In the genomic region with DNA sequence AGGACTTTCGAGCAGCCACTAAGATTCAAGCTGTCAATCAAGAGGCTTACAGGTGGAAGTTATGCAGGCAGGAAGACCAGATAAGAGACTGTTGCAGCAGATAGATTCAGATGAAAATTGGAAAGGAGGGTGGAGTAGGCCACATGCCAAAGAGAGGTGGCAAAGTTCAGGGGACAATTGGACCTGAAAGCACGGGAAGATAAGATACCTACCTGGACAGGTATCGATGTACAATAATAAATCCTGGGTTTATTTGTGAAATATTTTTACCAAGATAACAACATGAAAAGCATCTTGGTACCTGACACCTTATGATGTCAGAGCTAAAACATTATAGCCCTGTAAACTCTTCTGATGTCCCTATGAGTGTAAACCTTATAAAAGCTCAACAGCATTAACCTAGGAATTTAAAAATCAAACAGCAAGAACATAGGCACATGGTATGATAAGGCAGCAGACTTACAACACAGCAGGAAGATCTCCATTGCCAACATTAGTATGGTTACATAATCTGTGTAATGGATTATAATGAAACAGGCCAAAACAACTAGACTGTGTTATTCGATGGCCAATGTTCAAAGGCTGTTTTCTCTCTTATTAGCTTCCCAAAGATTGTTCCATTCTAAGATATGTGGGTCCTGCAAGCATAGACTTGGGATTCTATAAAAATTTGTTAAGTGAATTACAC, we compare ENCODE assay signal across 8 mouse cellular contexts.
"Had no signal": no experiment of that assay in that cellular context is flagged by ENCODE, and none has a peak within 500 bp of the region (broad histone marks: within the 10 kb centered on the region; RNA-seq: fewer than 3 reads in every experiment).

No protein-coding gene starts in this region.

- H3K27ac ChIP-seq: kidney, postnatal 0 days; left cerebral cortex, adult 2 months; limb, embryonic 15.5 days; liver, embryonic 14.5 days; midbrain, embryonic 13.5 days had no signal

- H3K9ac ChIP-seq: limb, embryonic 15.5 days; liver, embryonic 14.5 days; midbrain, embryonic 13.5 days had no signal

- H3K4me3 ChIP-seq: left cerebral cortex, adult 2 months; limb, embryonic 15.5 days; midbrain, embryonic 13.5 days had no signal

- H3K9me3 ChIP-seq: limb, embryonic 15.5 days had no signal

- H3K27me3 ChIP-seq: limb, embryonic 15.5 days; midbrain, embryonic 13.5 days had no signal

- DNase-seq: kidney, adult 8-10 months; lung, adult 18-20 months; thymus, postnatal 36 days had no signal

- H3K36me3 ChIP-seq: limb, embryonic 15.5 days had no signal

- H3K4me1 ChIP-seq: limb, embryonic 15.5 days; midbrain, embryonic 13.5 days had no signal

- H3K4me2 ChIP-seq: limb, embryonic 15.5 days; midbrain, embryonic 13.5 days had no signal
